Mouse (Mus musculus): ENCODE measurements around the gene Ccr8.
"Not testable (repeated sequence)": the region's sequence is repeated elsewhere in the genome, so short reads cannot be mapped to it uniquely, and the experiment has no call there.

Gene Ccr8

GRCm38 (mm10) chr9:120089125-120089524, 2.8 kb upstream of the Ccr8 start:
- DNase-seq (ENCODE audit: low spot score in 2 of 2) = no peak

DNA sequence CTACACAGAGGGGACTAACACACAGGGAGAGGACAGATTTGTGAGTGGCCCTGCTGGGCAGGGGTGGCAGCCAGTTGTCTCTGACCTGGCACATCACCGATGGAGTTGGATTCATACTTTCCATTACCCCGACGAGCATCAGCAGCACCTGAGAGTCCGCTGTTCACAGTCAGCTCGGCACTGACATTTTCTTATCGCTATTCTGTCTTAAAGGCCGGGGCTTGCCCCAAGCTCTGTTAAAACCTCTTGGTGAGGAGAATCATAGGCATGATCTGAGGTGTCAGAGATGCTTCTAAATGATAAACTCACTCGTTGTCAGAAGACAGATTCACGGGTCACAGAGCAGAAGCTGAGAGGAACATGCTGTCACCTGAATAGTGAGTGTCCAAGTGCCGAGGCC, 828 bp upstream of the Ccr8 start:
- no peak for DNase-seq (ENCODE audit: low spot score in 2 of 2)

DNA sequence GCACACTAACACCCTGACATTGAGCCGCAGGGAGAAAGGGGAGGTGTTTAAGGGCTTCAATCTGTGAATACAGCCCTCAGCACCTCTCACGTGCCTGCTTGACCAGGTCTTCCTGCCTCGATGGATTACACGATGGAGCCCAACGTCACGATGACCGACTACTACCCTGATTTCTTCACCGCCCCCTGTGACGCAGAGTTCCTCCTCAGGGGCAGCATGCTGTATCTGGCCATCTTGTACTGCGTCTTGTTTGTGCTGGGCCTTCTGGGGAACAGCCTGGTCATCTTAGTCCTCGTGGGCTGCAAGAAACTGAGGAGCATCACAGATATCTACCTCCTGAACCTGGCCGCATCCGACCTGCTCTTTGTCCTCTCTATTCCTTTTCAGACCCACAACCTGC, 1.8 kb downstream of the Ccr8 start:
- no peak for DNase-seq (ENCODE audit: low spot score in 2 of 2)

DNA sequence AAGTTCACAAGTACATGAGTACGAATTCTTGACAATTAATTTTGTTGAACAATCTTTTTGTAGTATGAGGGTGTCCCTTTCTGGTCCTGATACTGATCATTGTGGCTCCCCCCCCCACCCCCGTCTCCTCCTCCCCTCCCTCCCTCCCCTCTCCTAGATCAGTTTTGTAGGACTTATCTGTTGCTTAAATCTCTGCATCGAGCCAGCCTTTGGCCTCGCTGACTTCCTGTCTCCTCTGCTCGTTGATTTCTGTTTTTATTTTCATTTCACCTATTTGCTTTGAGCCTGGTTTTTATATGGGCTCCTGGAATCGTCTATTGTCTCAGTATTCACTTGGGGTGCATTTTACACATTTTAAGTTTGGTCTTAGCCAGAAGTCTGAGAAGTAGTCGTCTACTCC, 4.0 kb downstream of the Ccr8 start:
- DNase-seq (ENCODE audit: low spot score in 2 of 2) = no peak

DNA sequence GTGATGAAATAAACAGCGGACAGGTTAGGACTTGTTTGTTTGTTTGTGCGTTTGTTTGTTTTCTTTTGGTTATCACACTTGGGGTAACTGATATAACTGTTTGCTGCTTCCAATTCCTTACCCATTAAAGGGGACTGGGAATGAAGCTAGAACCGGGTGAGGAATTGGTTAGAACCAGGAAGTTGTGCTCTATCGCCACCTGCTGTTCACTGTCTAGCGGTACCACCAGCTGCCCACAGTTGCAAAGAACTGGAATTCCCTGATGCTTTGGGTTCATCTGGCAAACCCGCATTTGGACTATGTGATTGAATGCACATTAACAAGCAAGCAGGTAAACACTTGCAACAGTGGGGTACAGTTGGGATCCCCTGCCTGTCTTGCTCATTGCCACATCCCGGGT, 6.8 kb downstream of the Ccr8 start:
- peak; percentile 45 to 76 for DNase-seq (ENCODE audit: low spot score in 2 of 2)

- DNase-seq (ENCODE audit: low spot score in 2 of 2) = no peak
These were observed 7.4 kb downstream of the Ccr8 start for GRCm38 (mm10) chr9:120099304-120099703.

DNA sequence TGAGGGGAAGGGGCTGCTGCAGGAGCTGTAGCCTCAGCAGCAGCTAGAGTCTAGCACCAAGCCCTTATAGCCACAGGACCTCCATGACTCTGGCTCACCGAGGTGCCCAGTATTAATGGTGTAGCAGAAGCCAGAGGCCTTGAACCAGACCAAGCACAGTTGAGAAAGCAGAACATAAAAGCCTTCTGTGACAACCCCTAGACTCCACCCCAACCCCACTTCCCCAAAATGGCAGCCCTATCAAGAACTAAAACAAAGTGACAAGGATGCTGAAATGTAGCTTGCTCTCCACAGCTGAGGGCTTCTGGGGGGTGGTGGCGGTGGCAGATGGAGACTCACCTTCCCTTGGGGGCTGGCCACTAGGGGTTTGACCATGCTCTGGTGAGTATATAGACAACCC, 9.3 kb downstream of the Ccr8 start:
- no peak for DNase-seq (ENCODE audit: low spot score in 2 of 2)

DNA sequence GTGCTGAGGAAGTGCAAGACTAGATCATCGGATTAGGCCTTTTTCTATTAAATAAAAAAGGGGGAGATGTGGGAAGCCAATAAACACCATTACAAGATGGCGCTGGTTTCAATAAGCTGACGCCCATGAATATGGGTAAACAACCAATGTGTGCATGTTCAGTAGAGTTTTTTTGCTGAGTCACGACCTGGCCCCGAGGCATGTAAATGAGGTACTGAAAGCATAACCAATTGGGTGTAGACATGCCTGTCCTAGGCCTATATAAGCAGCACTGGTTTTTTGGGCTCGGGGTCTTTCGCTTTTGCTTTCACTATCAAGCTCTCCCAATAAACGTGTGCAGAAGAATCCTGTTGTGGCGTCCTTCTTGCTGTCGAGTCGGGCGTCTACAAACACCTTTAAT, 17.0 kb downstream of the Ccr8 start:
- DNase-seq (ENCODE audit: low spot score in 2 of 2) = not testable (repeated sequence)

- DNase-seq (ENCODE audit: low spot score in 2 of 2) = peak; percentile 95
These were observed 18.5 kb downstream of the Ccr8 start, which contains the start of gene Slc25a38 for GRCm38 (mm10) chr9:120110211-120111018. TSS of gene Slc25a38 (plus strand) at chr9:120110374.

GRCm38 (mm10) chr9:120111156-120111945, 19.4 kb downstream of the Ccr8 start:
- no peak for DNase-seq (ENCODE audit: low spot score in 2 of 2)

- no peak for DNase-seq (ENCODE audit: low spot score in 2 of 2)
These were observed 20.6 kb downstream of the Ccr8 start for GRCm38 (mm10) chr9:120112472-120112871.

- DNase-seq (ENCODE audit: low spot score in 2 of 2) = no peak
These were observed 21.5 kb downstream of the Ccr8 start for GRCm38 (mm10) chr9:120113456-120113855.

DNA sequence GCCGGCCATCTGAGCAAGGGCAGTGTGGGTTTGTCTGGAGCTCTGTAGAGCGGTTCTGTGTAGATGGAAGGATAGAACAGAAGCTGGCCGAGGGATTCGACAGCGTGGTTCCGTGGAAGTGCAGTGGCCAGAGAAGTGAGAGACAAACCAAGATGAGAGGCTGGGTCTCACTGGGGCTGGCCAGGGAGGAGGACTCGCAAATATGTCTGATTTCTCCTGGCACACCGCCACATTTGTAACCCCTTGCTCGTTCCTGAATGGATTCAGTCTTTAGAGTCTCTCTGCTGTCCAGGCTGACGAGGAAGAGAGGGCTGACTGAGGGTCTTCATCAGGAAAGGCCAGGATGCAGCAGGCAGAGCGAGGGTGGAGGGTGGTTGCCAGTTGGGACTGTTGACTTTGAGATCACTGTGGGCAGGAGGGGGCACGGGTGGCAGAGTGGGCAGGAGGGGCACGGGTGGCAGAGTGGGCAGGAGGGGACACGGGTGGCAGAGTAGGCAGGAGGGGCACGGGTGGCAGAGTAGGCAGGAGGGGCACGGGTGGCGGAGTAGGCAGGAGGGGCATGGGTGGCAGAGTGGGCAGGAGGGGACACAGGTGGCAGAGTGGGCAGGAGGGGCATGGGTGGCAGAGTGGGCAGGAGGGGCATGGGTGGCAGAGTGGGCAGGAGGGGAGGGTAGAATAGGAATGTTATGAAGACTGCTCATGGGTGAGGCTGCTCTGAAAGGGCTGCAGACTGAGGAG, 22.3 kb downstream of the Ccr8 start:
- DNase-seq (ENCODE audit: low spot score in 2 of 2) = no peak

- no peak for DNase-seq (ENCODE audit: low spot score in 2 of 2)
These were observed 22.9 kb downstream of the Ccr8 start for GRCm38 (mm10) chr9:120114789-120115151.

DNA sequence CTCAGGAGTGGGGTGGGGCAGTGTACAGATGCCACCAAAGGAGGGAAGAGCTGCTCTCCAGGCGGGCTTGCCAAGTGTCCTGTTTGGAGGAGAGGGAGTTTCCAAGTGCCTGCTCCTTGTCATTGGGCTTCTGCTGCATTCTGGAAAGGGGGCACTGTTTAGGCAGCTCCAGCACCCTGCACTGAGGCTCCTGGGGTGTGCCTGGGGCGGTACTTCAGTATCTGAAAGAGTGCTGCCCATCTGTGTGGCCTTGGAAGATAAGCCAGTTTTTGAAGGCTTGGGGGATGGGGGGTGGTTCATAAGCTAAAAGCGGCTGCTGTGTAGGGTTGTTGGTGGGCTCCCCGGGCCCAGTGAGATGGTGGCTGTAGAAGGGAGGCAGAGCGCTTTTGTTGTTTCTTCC, 23.7 kb downstream of the Ccr8 start:
- DNase-seq (ENCODE audit: low spot score in 2 of 2) = no peak

DNA sequence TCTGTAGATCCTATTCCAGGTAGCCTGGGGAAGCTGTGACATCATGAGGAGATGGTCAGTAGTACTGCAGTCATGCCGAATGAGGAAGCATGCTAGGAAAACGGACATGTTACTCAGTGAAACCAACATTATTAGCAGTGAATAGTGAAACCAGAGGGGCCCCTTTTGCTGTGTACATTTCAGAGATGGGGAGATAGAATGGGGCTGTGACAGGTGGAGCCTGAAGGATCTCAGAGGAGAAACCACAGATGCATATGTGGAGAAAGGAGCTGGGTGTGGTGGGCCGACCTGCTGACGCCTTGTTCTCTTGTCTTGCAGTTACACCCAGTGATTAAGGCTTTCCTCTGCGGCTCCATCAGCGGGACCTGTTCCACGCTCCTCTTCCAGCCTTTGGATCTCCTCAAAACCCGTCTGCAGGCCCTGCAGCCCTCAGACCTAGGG, 24.3 kb downstream of the Ccr8 start:
- no peak for DNase-seq (ENCODE audit: low spot score in 2 of 2)

DNA sequence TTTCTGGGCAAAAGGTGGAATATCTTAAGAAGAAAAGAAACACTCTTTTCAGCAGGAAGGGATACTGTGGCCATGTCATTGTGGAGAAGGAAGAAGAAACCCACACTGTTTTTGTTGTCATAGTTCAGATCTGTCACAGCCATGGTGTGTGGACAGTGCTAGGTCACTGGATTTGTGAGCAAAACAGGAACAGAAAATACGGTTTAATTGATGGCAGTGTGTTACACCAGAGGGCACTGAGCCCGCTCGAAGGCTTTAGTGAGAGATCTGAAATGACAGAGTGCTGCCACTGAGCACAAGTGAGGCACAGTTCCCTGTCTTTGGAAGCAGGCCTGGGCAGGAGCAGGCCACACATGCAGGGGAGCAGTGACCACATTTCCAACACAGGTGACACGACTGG, 26.3 kb downstream of the Ccr8 start:
- DNase-seq (ENCODE audit: low spot score in 2 of 2) = no peak

GRCm38 (mm10) chr9:120120503-120120902, 28.6 kb downstream of the Ccr8 start:
- no peak for DNase-seq (ENCODE audit: low spot score in 2 of 2)

DNA sequence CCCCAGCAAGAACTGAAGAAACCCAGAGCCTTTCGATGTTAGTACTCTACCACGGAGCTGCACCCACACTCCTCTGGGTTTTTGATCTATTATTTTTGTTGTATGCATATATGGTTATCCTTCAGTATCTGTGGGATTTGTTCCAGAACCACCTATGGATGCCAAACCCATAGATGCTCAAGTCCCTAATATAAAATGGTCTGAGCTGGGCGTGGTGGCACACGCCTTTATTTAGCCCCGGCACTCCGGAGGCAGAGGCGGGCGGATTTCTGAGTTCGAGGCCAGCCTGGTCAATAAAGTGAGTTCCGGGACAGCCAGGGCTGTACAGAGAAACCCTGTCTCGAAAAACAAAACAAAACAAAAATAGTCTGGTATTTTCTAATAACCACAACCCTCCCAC, 35.0 kb downstream of the Ccr8 start:
- DNase-seq (ENCODE audit: low spot score in 2 of 2) = no peak

- DNase-seq (ENCODE audit: low spot score in 2 of 2) = peak; percentile 93 to 95
These were observed 35.8 kb downstream of the Ccr8 start, which contains the start of gene Rpsa for GRCm38 (mm10) chr9:120127538-120128251. TSS of gene Rpsa (plus strand) at chr9:120127689.

- no peak for DNase-seq (ENCODE audit: low spot score in 2 of 2)
These were observed 37.4 kb downstream of the Ccr8 start for GRCm38 (mm10) chr9:120129276-120129675.
